Mouse (Mus musculus): Measurements from ENCODE around the gene Adora2b.

GRCm38 (mm10) chr11:62200901-62201512, 47.8 kb upstream of the Adora2b start:
- TF ChIP-seq POLR2A (IDR thresholded peaks at IDR 0.05; ENCODE audit: low read depth, low read length) (no peak), CTCF (IDR thresholded peaks at IDR 0.05; ENCODE audit: extremely low read depth, insufficient read length, insufficient replicate concordance, low read depth, low read length) (no peak)

Measured in small intestine, adult 2 months (tissue).